Mouse (Mus musculus) thymus, adult 2 months (tissue): Measurements from ENCODE around the gene Eml5. TPM values are rescaled to one million over a fixed set of nuclear protein-coding genes. Genes with fewer than 3 reads are reported as not detected.

Experiments
- DNase-seq: peaks from one replicate; pipeline ENCODE4 v3.0.0; 2021
- H3K27ac ChIP-seq: fragments of 200-500 bp; 2 replicates; pipeline ENCODE4 v1.5.1; 2012; ENCODE audit warnings: low read length, control low read depth; ENCODE audit not compliant: control insufficient read depth, insufficient read depth
- H3K27me3 ChIP-seq: fragments of 200-500 bp; 2 replicates; pipeline ENCODE4 v1.6.1; 2012; ENCODE audit warnings: mild to moderate bottlenecking, low read length, moderate library complexity, mixed read lengths; ENCODE audit not compliant: control insufficient read depth, insufficient read depth
- H3K36me3 ChIP-seq: fragments of 200-500 bp; 2 replicates; pipeline ENCODE4 v1.6.1; 2012; ENCODE audit warnings: mild to moderate bottlenecking, low read length, moderate library complexity; ENCODE audit not compliant: control insufficient read depth, insufficient read depth
- H3K4me1 ChIP-seq: fragments of 200-500 bp; replicated peaks from 2 replicates; pipeline ENCODE4 v1.6.1; 2012; ENCODE audit warnings: low read length; ENCODE audit not compliant: control insufficient read depth, insufficient read depth
- H3K4me3 ChIP-seq: fragments of 200-500 bp; 2 replicates; pipeline ENCODE4 v1.5.1; 2012; ENCODE audit warnings: mild to moderate bottlenecking, low read length, control low read depth, moderate library complexity; ENCODE audit not compliant: control insufficient read depth, insufficient read depth
- CTCF ChIP-seq: fragments of 200-500 bp; IDR thresholded peaks from 2 replicates; pipeline ENCODE4 v1.5.1; 2012; ENCODE audit warnings: mild to moderate bottlenecking, control low read depth, low read length, moderate library complexity, borderline replicate concordance; ENCODE audit not compliant: control insufficient read depth, poor library complexity, insufficient read depth; ENCODE audit errors: extremely low read depth
- POLR2A ChIP-seq: fragments of 200-500 bp; IDR thresholded peaks from 2 replicates; pipeline ENCODE4 v1.6.1; 2012; ENCODE audit warnings: mild to moderate bottlenecking, low read length, control low read depth, moderate library complexity; ENCODE audit not compliant: control insufficient read depth, poor library complexity, insufficient read depth; ENCODE audit errors: extremely low read depth
- WGBS: fragments of 180-500 bp; shearing (Covaris S2); methylation state at CpG from one replicate; pipeline ENCODE4 v1.1.7; 2018; 5-methylcytosine and 5-hydroxymethylcytosine counted together
- polyA plus RNA-seq: library from polyadenylated mRNA; depleted of rRNA; stranded (reverse); fragments of >200 nt; gene quantifications from 2 replicates; pipeline ENCODE4 v1.2.3, GENCODE M21; 2012

Gene Eml5
- polyA plus RNA-seq, 1 experiment: 12.8 TPM

GRCm38 (mm10) chr12:98820781-98821180 lies 80.5 kb downstream of the Eml5 start:
- no peaks in the 10 kb centered on the region for H3K36me3 ChIP-seq
- WGBS: 92% methylated on average over 2 of the region's 2 CpGs
- TF ChIP-seq POLR2A (no peak), CTCF (no peak)

GRCm38 (mm10) chr12:98804078-98804748 lies 97.1 kb downstream of the Eml5 start:
- no peak for DNase-seq
- no peak for TF ChIP-seq POLR2A
- no peak for TF ChIP-seq CTCF
- WGBS: 98% methylated on average over 3 of the region's 3 CpGs
- no peaks in the 10 kb centered on the region for H3K27me3 ChIP-seq
- no peak overlapping the region for H3K27ac ChIP-seq
- no peak overlapping the region for H3K4me3 ChIP-seq
- H3K4me1 ChIP-seq: peaks cover 6% of the 10 kb centered on the region
- H3K36me3 ChIP-seq: no peaks in the 10 kb centered on the region

More at GRCm38 (mm10) chr12:98820781-98821180, 80.5 kb downstream of the Eml5 start:
- Histone ChIP-seq H3K27me3 (no peaks in the 10 kb centered on the region), H3K27ac (no peak overlapping the region), H3K4me3 (no peak overlapping the region), H3K4me1 (no peaks in the 10 kb centered on the region)
- no peak for DNase-seq

GRCm38 (mm10) chr12:98802245-98802644 lies 99.0 kb downstream of the Eml5 start:
- no peak for DNase-seq
- Histone ChIP-seq H3K27me3 (no peaks in the 10 kb centered on the region), H3K4me1 (peaks cover 11% of the 10 kb centered on the region), H3K4me3 (no peak overlapping the region), H3K36me3 (no peaks in the 10 kb centered on the region), H3K27ac (no peak overlapping the region)
- TF ChIP-seq CTCF (no peak), POLR2A (no peak)
- WGBS: 76% methylated on average over 3 of the region's 3 CpGs

GRCm38 (mm10) chr12:98800334-98800733 lies 101.0 kb downstream of the Eml5 start:
- DNase-seq: peak; percentile 30
- 14% methylated on average over 5 of the region's 5 CpGs for WGBS
- Histone ChIP-seq H3K27me3 (no peaks in the 10 kb centered on the region), H3K4me3 (no peak overlapping the region), H3K36me3 (peaks cover 5% of the 10 kb centered on the region), H3K4me1 (peaks cover 11% of the 10 kb centered on the region), H3K27ac (no peak overlapping the region)
- TF ChIP-seq CTCF (no peak), POLR2A (no peak)

GRCm38 (mm10) chr12:98795731-98796318 lies 105.5 kb downstream of the Eml5 start:
- no peaks in the 10 kb centered on the region for H3K27me3 ChIP-seq
- 97% methylated on average over 3 of the region's 3 CpGs for WGBS
- TF ChIP-seq POLR2A: no peak
- no peak for TF ChIP-seq CTCF
- H3K36me3 ChIP-seq: peaks cover 26% of the 10 kb centered on the region
- no peak overlapping the region for H3K4me3 ChIP-seq
- H3K27ac ChIP-seq: no peak overlapping the region
- DNase-seq: no peak
- H3K4me1 ChIP-seq: peaks cover 11% of the 10 kb centered on the region

GRCm38 (mm10) chr12:98784251-98784650 lies 117.0 kb downstream of the Eml5 start:
- no peaks in the 10 kb centered on the region for H3K4me1 ChIP-seq
- TF ChIP-seq POLR2A (no peak), CTCF (no peak)
- WGBS: 96% methylated on average over 1 of the region's 1 CpGs
- no peaks in the 10 kb centered on the region for H3K27me3 ChIP-seq
- H3K27ac ChIP-seq: no peak overlapping the region
- no peak for DNase-seq
- peaks cover 92% of the 10 kb centered on the region for H3K36me3 ChIP-seq
- no peak overlapping the region for H3K4me3 ChIP-seq

- 72% methylated on average over 4 of the region's 4 CpGs for WGBS
- Histone ChIP-seq H3K27me3 (no peaks in the 10 kb centered on the region), H3K36me3 (peaks cover 81% of the 10 kb centered on the region), H3K27ac (no peak overlapping the region), H3K4me3 (no peak overlapping the region), H3K4me1 (no peaks in the 10 kb centered on the region)
- DNase-seq: peak; percentile 14
- TF ChIP-seq POLR2A (no peak), CTCF (no peak)
Measured at GRCm38 (mm10) chr12:98779148-98779547, 122.1 kb downstream of the Eml5 start.
